ENCODE assay signal across 26 mouse cellular contexts in the genomic region with DNA sequence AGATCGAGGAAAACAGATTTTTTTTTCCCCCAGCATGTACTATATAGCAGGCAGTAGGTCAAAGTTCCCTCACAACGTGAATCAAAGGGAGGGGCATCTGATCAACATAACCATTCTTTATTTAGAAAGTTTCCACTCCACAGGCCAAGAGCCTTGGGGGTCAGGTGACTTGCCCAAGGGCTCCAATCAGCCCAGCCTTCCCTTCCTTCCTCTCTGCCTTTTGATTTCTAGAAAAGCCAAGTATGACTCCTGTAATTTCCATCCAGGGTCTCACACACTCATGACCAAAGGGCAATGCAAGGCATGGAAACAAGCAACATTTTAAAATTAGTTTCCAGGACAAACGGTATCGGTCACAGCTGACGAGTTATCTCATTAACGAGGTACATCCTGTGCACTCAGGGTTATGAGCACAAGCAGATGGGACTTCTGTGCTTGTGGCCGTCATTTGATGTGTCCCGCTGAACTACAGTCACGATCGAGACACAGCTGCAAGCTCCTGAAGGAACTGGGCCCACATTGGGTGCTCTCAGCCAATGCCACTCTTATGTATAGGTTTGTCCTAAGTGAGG. TPM values are rescaled to one million over a fixed set of nuclear protein-coding genes. Genes with fewer than 3 reads are reported as not detected.
A peak's percentile ranks its signal among the peaks of the same experiment; 100 is the strongest.
DNase-seq lines count a peak whose midpoint lies in the region; ATAC-seq and TF ChIP-seq lines count a peak whose summit lies in the region.
"Had no signal": no experiment of that assay in that cellular context is flagged by ENCODE, and none has a peak within 500 bp of the region (broad histone marks: within the 10 kb centered on the region; RNA-seq: fewer than 3 reads in every experiment).

No protein-coding gene starts in this region.

- peak; percentile 49 for TF ChIP-seq EP300 in heart, postnatal 0 days (IDR thresholded peaks at IDR 0.05; ENCODE audit: low read depth)

- peak; percentile 68 for ATAC-seq in heart, postnatal 0 days (ENCODE audit: insufficient read depth, low read depth)
- no peak for ATAC-seq in forebrain, postnatal 0 days
- ATAC-seq: intestine, postnatal 0 days; Patski had no signal

- no peak overlapping the region; the same call in 1 of the 2 replicates for H3K9ac ChIP-seq in heart, postnatal 0 days (replicated peaks; ENCODE audit: low read depth, low read length)
- H3K9ac ChIP-seq in forebrain, postnatal 0 days: no peak overlapping the region
- H3K9ac ChIP-seq: hindbrain, embryonic 12.5 days; kidney, embryonic 15.5 days; limb, embryonic 15.5 days; midbrain, embryonic 12.5 days; neural tube, embryonic 15.5 days had no signal

- DNase-seq in heart, adult 18-20 months: peak; percentile 68 to 77
- no peak for DNase-seq in heart, postnatal 25 days (ENCODE audit: low spot score)
- DNase-seq in CD4-positive helper T cell, adult 2 months (ENCODE audit: low read depth, low spot score): peak; percentile 12
- DNase-seq in heart, embryonic 10.5 days (ENCODE audit: low spot score): no peak
- peak; percentile 76 for DNase-seq in heart, postnatal 0 days (ENCODE audit: low spot score)
- DNase-seq in forebrain, postnatal 0 days: no peak
- DNase-seq in kidney, adult 18-20 months: no peak
- DNase-seq in left cerebral cortex, adult 9 months (ENCODE audit: low spot score in 2 of 2): no peak
- DNase-seq: cerebellum, adult 11-12 months; cerebellum, postnatal 10 days; kidney, postnatal 36 days; left cerebral cortex, postnatal 4 days; lung, adult 18-20 months; lung, postnatal 14 days; spleen, adult 18-20 months; thymus, postnatal 36 days had no signal

- H3K27me3 ChIP-seq in heart, embryonic 10.5 days (ENCODE audit: insufficient read depth, poor library complexity, severe bottlenecking): no peaks in the 10 kb centered on the region
- H3K27me3 ChIP-seq in heart, postnatal 0 days (ENCODE audit: control insufficient read depth, insufficient read depth, low read length): no peaks in the 10 kb centered on the region
- H3K27me3 ChIP-seq in forebrain, postnatal 0 days (ENCODE audit: insufficient read depth, low read length): no peaks in the 10 kb centered on the region
- H3K27me3 ChIP-seq: CH12.LX; hindbrain, embryonic 12.5 days; kidney, embryonic 15.5 days; Patski had no signal

- H3K4me2 ChIP-seq in heart, postnatal 0 days (ENCODE audit: low read depth, low read length): no peak overlapping the region
- H3K4me2 ChIP-seq in forebrain, postnatal 0 days (ENCODE audit: low read depth): no peak overlapping the region
- H3K4me2 ChIP-seq: hindbrain, embryonic 12.5 days; kidney, embryonic 15.5 days; limb, embryonic 15.5 days; midbrain, embryonic 12.5 days; neural tube, embryonic 15.5 days had no signal

- no peaks in the 10 kb centered on the region for H3K9me3 ChIP-seq in heart, embryonic 10.5 days
- H3K9me3 ChIP-seq in heart, postnatal 0 days (replicated peaks; ENCODE audit: control insufficient read depth, low read length): no peaks in the 10 kb centered on the region
- no peaks in the 10 kb centered on the region for H3K9me3 ChIP-seq in forebrain, postnatal 0 days (ENCODE audit: low read length)
- H3K9me3 ChIP-seq: forebrain, embryonic 10.5 days; G1E; hindbrain, embryonic 12.5 days; kidney, embryonic 15.5 days; limb, embryonic 15.5 days; midbrain, embryonic 12.5 days; neural tube, embryonic 15.5 days had no signal

- intact Hi-C loops in heart, postnatal 25 days (cut with DNase I): no loop called here

- H3K4me1 ChIP-seq in heart, embryonic 10.5 days: peaks cover 18% of the 10 kb centered on the region; the same call in 1 of the 2 replicates
- peaks cover 15% of the 10 kb centered on the region; the same call in 1 of the 2 replicates for H3K4me1 ChIP-seq in heart, postnatal 0 days (ENCODE audit: control insufficient read depth, insufficient read depth)
- no peaks in the 10 kb centered on the region for H3K4me1 ChIP-seq in forebrain, postnatal 0 days (ENCODE audit: insufficient read depth)
- H3K4me1 ChIP-seq: midbrain, embryonic 12.5 days had no signal

- no peak overlapping the region for H3K4me3 ChIP-seq in heart, embryonic 10.5 days
- H3K4me3 ChIP-seq in heart, postnatal 0 days (ENCODE audit: low read depth, low read length): no peak overlapping the region
- H3K4me3 ChIP-seq in forebrain, postnatal 0 days (ENCODE audit: low read depth, low read length): no peak overlapping the region
- H3K4me3 ChIP-seq: forebrain, embryonic 10.5 days; hindbrain, embryonic 12.5 days; kidney, embryonic 15.5 days; limb, embryonic 15.5 days; midbrain, embryonic 12.5 days; neural tube, embryonic 15.5 days had no signal

- WGBS in heart, embryonic 10.5 days: 78% methylated on average over 10 of the region's 10 CpGs
- 41% methylated on average over 10 of the region's 10 CpGs for WGBS in heart, postnatal 0 days
- WGBS in forebrain, postnatal 0 days: 77% methylated on average over 10 of the region's 10 CpGs

- H3K27ac ChIP-seq in heart, embryonic 10.5 days: peak overlapping the region; percentile 19; the same call in 1 of the 2 replicates
- peak overlapping the region; percentile 73 for H3K27ac ChIP-seq in heart, postnatal 0 days (ENCODE audit: low read depth)
- no peak overlapping the region for H3K27ac ChIP-seq in forebrain, postnatal 0 days (ENCODE audit: low read depth, low read length)
- H3K27ac ChIP-seq: forebrain, embryonic 10.5 days; hindbrain, embryonic 12.5 days; kidney, embryonic 15.5 days; limb, embryonic 15.5 days; midbrain, embryonic 12.5 days; neural tube, embryonic 15.5 days had no signal

- H3K36me3 ChIP-seq in heart, embryonic 10.5 days: peaks cover 41% of the 10 kb centered on the region
- H3K36me3 ChIP-seq in heart, postnatal 0 days (replicated peaks; ENCODE audit: control insufficient read depth, insufficient read depth, low read length): peaks cover 63% of the 10 kb centered on the region
- no peaks in the 10 kb centered on the region for H3K36me3 ChIP-seq in forebrain, postnatal 0 days (ENCODE audit: insufficient read depth)
- H3K36me3 ChIP-seq: forebrain, embryonic 10.5 days; G1E; hindbrain, embryonic 12.5 days; limb, embryonic 15.5 days; midbrain, embryonic 12.5 days; neural tube, embryonic 15.5 days had no signal

- no peak for TF ChIP-seq CTCF in heart, postnatal 0 days (IDR thresholded peaks at IDR 0.05; ENCODE audit: low read depth)
- no peak for TF ChIP-seq CTCF in forebrain, postnatal 0 days (IDR thresholded peaks at IDR 0.05; ENCODE audit: low read depth)

RNA-seq across cellular contexts. Expression of a gene that starts 44.4 kb away (rescaled TPM):
- 100 to 1,000 TPM; 408 to 450 TPM for total RNA-seq in heart, adult 18-20 months (2021)
- total RNA-seq in heart, postnatal 25 days (2021): 100 to 1,000 TPM; 381 to 383 TPM
- 23.4 and 38.5 TPM in 2 replicates for polyA plus RNA-seq in heart, embryonic 10.5 days (2016; fragmentation: Nextera tagmentation; extraction: Ambion mirVana)
- 196 and 240 TPM in 2 replicates for total RNA-seq in heart, postnatal 0 days (2014; rRNA removed; ENCODE audit: low replicate concordance)
- 301 and 341 TPM in 2 replicates for polyA plus RNA-seq in heart, postnatal 0 days (2015; fragmentation: Nextera tagmentation; extraction: Ambion mirVana)
- 1.7 and 1.8 TPM in 2 replicates for total RNA-seq in forebrain, postnatal 0 days (2014; rRNA removed)
- 1.3 and 2.0 TPM in 2 replicates for polyA plus RNA-seq in forebrain, postnatal 0 days (2015; fragmentation: Nextera tagmentation; extraction: Ambion mirVana)
- polyA plus RNA-seq: G1E had no signal

Comparison
In these comparisons a context has a peak if more than half of its experiments do, and no peak if none do; other contexts are left out.
1. DNase-seq: peak in heart, adult 18-20 months (2 of 2), CD4-positive helper T cell, adult 2 months (single experiment) and heart, postnatal 0 days (single experiment); none in heart, postnatal 25 days (single experiment), heart, embryonic 10.5 days (single experiment), forebrain, postnatal 0 days (single experiment), kidney, adult 18-20 months (single experiment) and left cerebral cortex, adult 9 months (0 of 2).
2. RNA of a gene that starts 44.4 kb away (total RNA-seq): 408 to 450 TPM in heart, adult 18-20 months, 381 to 383 TPM in heart, postnatal 25 days and 196 to 240 TPM in heart, postnatal 0 days; 1.7 to 1.8 TPM in forebrain, postnatal 0 days; every median in the first group is over 10 times any median in the second.